Mouse (Mus musculus): ENCODE data around the gene Ap2s1.

Gene Ap2s1

GRCm38 (mm10) chr7:16793010-16793725, 55.0 kb downstream of the Ap2s1 start:
- TF ChIP-seq CTCF (conservative IDR thresholded peaks at IDR 0.05; ENCODE audit: low read length) (no peak), NANOG (IDR thresholded peaks at IDR 0.05; ENCODE audit: borderline replicate concordance, low read length) (no peak), POU5F1 (IDR thresholded peaks at IDR 0.05; ENCODE audit: borderline replicate concordance, low read length) (no peak)
- H3K4me1 ChIP-seq (replicated peaks; ENCODE audit: low read depth, low read length), result peaks cover 50% of the 10 kb centered on the region
- H3K4me3 ChIP-seq (replicated peaks; ENCODE audit: low read length), result no peak overlapping the region
- no peaks in the 10 kb centered on the region for H3K9me3 ChIP-seq (ENCODE audit: low read length)
- H3K36me3 ChIP-seq (ENCODE audit: insufficient read depth, low read length), result peaks cover 93% of the 10 kb centered on the region
- no peaks in the 10 kb centered on the region for H3K27me3 ChIP-seq (ENCODE audit: insufficient read depth, low read length)

- Histone ChIP-seq H3K4me1 (replicated peaks; ENCODE audit: low read depth, low read length) (peaks cover 50% of the 10 kb centered on the region), H3K36me3 (ENCODE audit: insufficient read depth, low read length) (peaks cover 94% of the 10 kb centered on the region), H3K27me3 (ENCODE audit: insufficient read depth, low read length) (no peaks in the 10 kb centered on the region), H3K9me3 (ENCODE audit: low read length) (no peaks in the 10 kb centered on the region), H3K4me3 (replicated peaks; ENCODE audit: low read length) (no peak overlapping the region)
- no peak for TF ChIP-seq CTCF (conservative IDR thresholded peaks at IDR 0.05; ENCODE audit: low read length)
- no peak for TF ChIP-seq POU5F1 (IDR thresholded peaks at IDR 0.05; ENCODE audit: borderline replicate concordance, low read length)
These were observed 56.7 kb downstream of the Ap2s1 start for GRCm38 (mm10) chr7:16794886-16795285.
